Mouse (Mus musculus) cortical plate, adult 2 months (tissue): ENCODE data around the gene Ascl1.

Experiments
- CTCF ChIP-seq: fragments of 200-500 bp; IDR thresholded peaks from 2 replicates; pipeline ENCODE4 v1.5.1; 2011; ENCODE audit warnings: mild to moderate bottlenecking, control low read depth, low read length; ENCODE audit not compliant: insufficient read depth; ENCODE audit errors: extremely low read depth
- POLR2A ChIP-seq: fragments of 200-500 bp; IDR thresholded peaks from 2 replicates; pipeline ENCODE4 v1.6.1; 2011; ENCODE audit warnings: mild to moderate bottlenecking, low read length, control low read depth; ENCODE audit not compliant: insufficient read depth; ENCODE audit errors: extremely low read depth

DNA sequence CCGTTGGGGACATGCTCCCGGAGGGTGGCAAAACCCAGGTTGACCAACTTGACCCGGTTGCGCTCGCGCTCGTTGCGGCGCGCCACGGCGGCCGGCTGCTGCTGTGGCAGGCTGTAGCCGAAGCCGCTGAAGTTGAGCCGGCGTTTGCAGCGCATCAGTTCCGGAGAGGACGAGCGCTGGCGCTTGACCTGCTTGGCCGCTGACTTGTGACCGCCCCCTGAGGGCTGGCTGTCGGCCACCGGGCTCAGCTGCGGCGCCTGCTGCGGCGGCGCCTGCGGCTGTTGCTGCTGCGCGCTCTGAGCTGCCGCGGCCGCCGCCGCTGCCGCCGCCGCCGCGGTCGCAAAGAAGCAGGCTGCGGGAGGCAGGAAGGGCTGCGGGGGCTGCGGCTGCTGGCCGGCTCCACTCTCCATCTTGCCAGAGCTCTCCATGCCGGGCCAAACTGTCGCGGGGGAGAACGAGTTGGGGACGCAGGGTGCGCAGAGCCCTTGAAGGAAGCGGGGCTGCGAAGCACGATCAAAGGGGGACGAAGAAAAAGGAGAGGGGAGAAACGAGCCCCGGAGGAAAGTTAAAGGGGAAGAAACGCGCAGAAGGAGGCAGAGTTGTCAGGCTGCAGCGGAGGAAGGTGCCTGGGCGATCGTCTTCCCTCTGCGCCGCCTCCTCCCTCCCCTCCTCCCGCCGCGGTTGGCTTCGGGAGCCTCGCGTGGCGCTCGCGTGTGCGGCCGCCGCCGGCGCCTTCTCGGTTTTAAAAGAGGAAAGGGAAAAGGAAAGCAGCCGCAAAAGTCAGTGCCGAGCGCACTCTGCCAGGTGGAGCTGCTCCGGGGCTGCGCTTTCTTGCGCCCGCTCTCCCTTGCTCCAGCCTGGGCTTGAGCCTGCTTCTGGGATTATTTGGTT lies 554 bp downstream of the Ascl1 start:
- no peak for TF ChIP-seq CTCF
- TF ChIP-seq POLR2A, result peak; percentile 18; the same call in 1 of the 2 replicates
